Mouse (Mus musculus): ENCODE results near the gene Rab15. TPM values are rescaled to one million over a fixed set of nuclear protein-coding genes. Genes with fewer than 3 reads are reported as not detected.
A peak's percentile ranks its signal among the peaks of the same experiment; 100 is the strongest.

Gene Rab15
- polyA plus RNA-seq, 1 experiment from 2014 or later: 0.08 TPM

GRCm38 (mm10) chr12:76811006-76811405, 11.7 kb downstream of the Rab15 start:
- Histone ChIP-seq H3K36me3 (replicated peaks; ENCODE audit: insufficient read depth, low read length) (no peaks in the 10 kb centered on the region), H3K27ac (ENCODE audit: low read depth) (no peak overlapping the region), H3K27me3 (ENCODE audit: insufficient read depth, low read length) (no peaks in the 10 kb centered on the region; the same call in 1 of the 2 replicates), H3K4me1 (ENCODE audit: insufficient read depth) (no peaks in the 10 kb centered on the region), H3K4me2 (ENCODE audit: low read depth, low read length) (no peak overlapping the region), H3K9ac (replicated peaks) (no peak overlapping the region), H3K9me3 (ENCODE audit: low read length) (no peaks in the 10 kb centered on the region), H3K4me3 (ENCODE audit: low read depth, low read length) (no peak overlapping the region)
- ATAC-seq (no peak), DNase-seq (no peak)
- TF ChIP-seq CTCF (IDR thresholded peaks at IDR 0.05; ENCODE audit: low read depth) (no peak), EP300 (IDR thresholded peaks at IDR 0.05; ENCODE audit: low read depth) (no peak)
- WGBS (ENCODE audit: insufficient replicate concordance): 81% methylated on average over 4 of the region's 4 CpGs

DNA sequence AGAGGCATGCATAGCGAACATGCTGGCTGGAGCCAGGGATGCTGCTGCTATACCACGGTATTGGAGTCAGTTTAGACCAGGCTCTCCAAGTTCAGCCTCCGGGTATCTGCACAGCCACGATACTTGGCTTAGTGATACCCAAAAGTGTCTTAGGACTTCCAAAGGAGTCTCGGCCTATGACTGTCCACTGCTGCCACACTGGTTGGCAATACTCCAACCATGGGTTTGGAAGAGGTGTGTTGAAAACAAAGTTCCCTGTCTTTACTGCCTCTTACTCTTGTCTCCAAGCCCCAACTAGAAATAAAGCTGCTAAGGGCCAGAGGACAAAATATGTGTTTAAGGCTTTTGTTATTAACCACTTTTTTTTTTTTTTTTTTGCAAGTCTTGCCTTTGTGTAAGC, 12.2 kb downstream of the Rab15 start:
- ATAC-seq (no peak), DNase-seq (no peak)
- Histone ChIP-seq H3K27me3 (ENCODE audit: insufficient read depth, low read length) (no peaks in the 10 kb centered on the region), H3K36me3 (replicated peaks; ENCODE audit: insufficient read depth, low read length) (no peaks in the 10 kb centered on the region), H3K4me2 (ENCODE audit: low read depth, low read length) (no peak overlapping the region), H3K9me3 (ENCODE audit: low read length) (no peaks in the 10 kb centered on the region), H3K27ac (ENCODE audit: low read depth) (no peak overlapping the region), H3K9ac (replicated peaks) (no peak overlapping the region), H3K4me1 (ENCODE audit: insufficient read depth) (no peaks in the 10 kb centered on the region), H3K4me3 (ENCODE audit: low read depth, low read length) (no peak overlapping the region)
- WGBS (ENCODE audit: insufficient replicate concordance): 84% methylated on average over 5 of the region's 5 CpGs
- TF ChIP-seq EP300 (IDR thresholded peaks at IDR 0.05; ENCODE audit: low read depth) (no peak), CTCF (IDR thresholded peaks at IDR 0.05; ENCODE audit: low read depth) (no peak)

DNA sequence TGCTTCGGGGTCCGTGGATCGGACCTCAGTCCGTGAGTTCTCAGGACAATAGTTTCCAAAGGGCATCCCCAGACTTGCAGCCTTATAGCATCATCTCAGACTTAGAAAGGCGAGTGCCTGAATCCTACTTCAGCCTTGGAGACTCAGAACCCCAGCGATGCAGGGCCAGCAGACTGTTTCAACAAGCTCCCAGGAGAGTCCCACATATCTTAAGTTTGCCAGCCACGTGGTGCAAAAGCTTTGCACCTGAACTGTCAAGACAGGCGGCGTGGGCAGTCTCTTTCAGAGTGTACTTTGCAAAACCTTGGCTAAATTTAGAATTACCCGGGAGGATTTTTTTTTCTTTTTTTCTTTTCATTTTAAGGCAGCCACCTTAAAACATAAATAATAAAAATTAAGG, 14.9 kb downstream of the Rab15 start:
- H3K4me1 ChIP-seq (ENCODE audit: insufficient read depth): no peaks in the 10 kb centered on the region
- H3K27me3 ChIP-seq (ENCODE audit: insufficient read depth, low read length): no peaks in the 10 kb centered on the region
- no peak overlapping the region for H3K4me2 ChIP-seq (ENCODE audit: low read depth, low read length)
- H3K27ac ChIP-seq (ENCODE audit: low read depth): no peak overlapping the region
- WGBS (ENCODE audit: insufficient replicate concordance): 71% methylated on average over 10 of the region's 10 CpGs
- H3K9ac ChIP-seq (replicated peaks): no peak overlapping the region
- TF ChIP-seq CTCF (IDR thresholded peaks at IDR 0.05; ENCODE audit: low read depth) (no peak), EP300 (IDR thresholded peaks at IDR 0.05; ENCODE audit: low read depth) (no peak)
- ATAC-seq: no peak
- no peaks in the 10 kb centered on the region for H3K9me3 ChIP-seq (ENCODE audit: low read length)
- no peak overlapping the region for H3K4me3 ChIP-seq (ENCODE audit: low read depth, low read length)
- no peaks in the 10 kb centered on the region for H3K36me3 ChIP-seq (replicated peaks; ENCODE audit: insufficient read depth, low read length)
- no peak for DNase-seq

- H3K27me3 ChIP-seq (ENCODE audit: insufficient read depth, low read length): no peaks in the 10 kb centered on the region
- H3K9me3 ChIP-seq (ENCODE audit: low read length): no peaks in the 10 kb centered on the region
- no peak for TF ChIP-seq EP300 (IDR thresholded peaks at IDR 0.05; ENCODE audit: low read depth)
- no peak for TF ChIP-seq CTCF (IDR thresholded peaks at IDR 0.05; ENCODE audit: low read depth)
- DNase-seq (no peak), ATAC-seq (no peak)
- no peaks in the 10 kb centered on the region for H3K4me1 ChIP-seq (ENCODE audit: insufficient read depth)
- WGBS (ENCODE audit: insufficient replicate concordance): 88% methylated on average over 10 of the region's 10 CpGs
- H3K9ac ChIP-seq (replicated peaks): no peak overlapping the region
- no peak overlapping the region for H3K4me2 ChIP-seq (ENCODE audit: low read depth, low read length)
- no peak overlapping the region for H3K27ac ChIP-seq (ENCODE audit: low read depth)
- H3K36me3 ChIP-seq (replicated peaks; ENCODE audit: insufficient read depth, low read length): no peaks in the 10 kb centered on the region
- no peak overlapping the region for H3K4me3 ChIP-seq (ENCODE audit: low read depth, low read length)
These were observed 17.5 kb downstream of the Rab15 start for GRCm38 (mm10) chr12:76805056-76805811.

- Histone ChIP-seq H3K9me3 (ENCODE audit: low read length) (no peaks in the 10 kb centered on the region), H3K9ac (replicated peaks) (no peak overlapping the region), H3K4me2 (ENCODE audit: low read depth, low read length) (no peak overlapping the region), H3K27me3 (ENCODE audit: insufficient read depth, low read length) (no peaks in the 10 kb centered on the region), H3K4me3 (ENCODE audit: low read depth, low read length) (no peak overlapping the region), H3K36me3 (replicated peaks; ENCODE audit: insufficient read depth, low read length) (no peaks in the 10 kb centered on the region), H3K27ac (ENCODE audit: low read depth) (no peak overlapping the region), H3K4me1 (ENCODE audit: insufficient read depth) (no peaks in the 10 kb centered on the region)
- DNase-seq (peak; percentile 51), ATAC-seq (no peak)
- WGBS (ENCODE audit: insufficient replicate concordance): 51% methylated on average over 7 of the region's 7 CpGs
- TF ChIP-seq CTCF (IDR thresholded peaks at IDR 0.05; ENCODE audit: low read depth) (peak; percentile 87), EP300 (IDR thresholded peaks at IDR 0.05; ENCODE audit: low read depth) (no peak)
These were observed 18.9 kb downstream of the Rab15 start for GRCm38 (mm10) chr12:76803700-76804252.

DNA sequence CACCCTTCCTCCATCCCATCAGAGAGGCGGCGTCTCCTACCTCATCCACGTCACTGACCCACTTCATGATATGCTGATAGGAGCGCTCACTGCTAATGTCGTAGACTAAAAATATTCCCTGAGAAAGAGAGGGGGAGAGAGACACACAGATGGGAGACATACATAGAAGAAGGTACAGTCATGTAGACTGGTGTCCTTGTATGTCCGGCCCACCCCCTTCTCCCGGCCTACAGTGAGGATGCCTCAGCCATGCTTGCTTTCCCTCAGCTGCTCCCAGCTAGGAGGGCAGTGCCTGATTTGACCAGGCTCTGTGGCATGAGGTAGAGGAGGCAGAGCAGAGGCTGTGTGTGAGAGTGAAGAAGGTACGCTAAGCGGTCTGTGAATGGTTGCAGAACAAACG, 19.7 kb downstream of the Rab15 start:
- 80% methylated on average over 10 of the region's 10 CpGs for WGBS (ENCODE audit: insufficient replicate concordance)
- Histone ChIP-seq H3K27ac (ENCODE audit: low read depth) (no peak overlapping the region), H3K9ac (replicated peaks) (no peak overlapping the region), H3K27me3 (ENCODE audit: insufficient read depth, low read length) (0 out of 2 replicates have a peak, but pooled peaks cover 3% of the 10 kb centered on the region), H3K4me2 (ENCODE audit: low read depth, low read length) (no peak overlapping the region), H3K36me3 (replicated peaks; ENCODE audit: insufficient read depth, low read length) (no peaks in the 10 kb centered on the region), H3K9me3 (ENCODE audit: low read length) (no peaks in the 10 kb centered on the region), H3K4me3 (ENCODE audit: low read depth, low read length) (no peak overlapping the region), H3K4me1 (ENCODE audit: insufficient read depth) (no peaks in the 10 kb centered on the region)
- TF ChIP-seq CTCF (IDR thresholded peaks at IDR 0.05; ENCODE audit: low read depth) (no peak), EP300 (IDR thresholded peaks at IDR 0.05; ENCODE audit: low read depth) (no peak)
- no peak for ATAC-seq
- no peak for DNase-seq

All from liver, postnatal 0 days (tissue).